Mouse (Mus musculus) hindbrain, embryonic 14.5 days (tissue): Measurements from ENCODE around the gene Reck. TPM values are rescaled to one million over a fixed set of nuclear protein-coding genes. Genes with fewer than 3 reads are reported as not detected.

Experiments used
- ATAC-seq: fragments of 200-750 bp; cut with Nextera tagmentation; 2 replicates; pipeline ENCODE4 v1.8.0; 2017; ENCODE audit warnings: moderate number of reproducible peaks, mild to moderate bottlenecking, moderate TSS enrichment, moderate library complexity; ENCODE audit not compliant: low FRiP score
- DNase-seq: peaks from one replicate; pipeline ENCODE4 v3.0.0-alpha.2; 2015; ENCODE audit warnings: low spot score
- H3K27ac ChIP-seq: fragments of 300-500 bp; sonication (generic); 2 replicates; pipeline ENCODE4 v1.5.1; 2014; ENCODE audit warnings: mild to moderate bottlenecking, moderate library complexity
- H3K27me3 ChIP-seq: fragments of 300-500 bp; sonication (generic); 2 replicates; pipeline ENCODE4 v1.6.1; 2014; ENCODE audit warnings: mild to moderate bottlenecking, low read length, mixed read lengths; ENCODE audit not compliant: control insufficient read depth, insufficient read depth
- H3K36me3 ChIP-seq: fragments of 300-500 bp; sonication (generic); replicated peaks from 2 replicates; pipeline ENCODE4 v1.6.1; 2014; ENCODE audit not compliant: control insufficient read depth, insufficient read depth
- H3K4me1 ChIP-seq: fragments of 300-500 bp; sonication (generic); replicated peaks from 2 replicates; pipeline ENCODE4 v1.6.1; 2014; ENCODE audit warnings: antibody characterized with exemption, low read length, mixed read lengths; ENCODE audit not compliant: control insufficient read depth, insufficient read depth
- H3K4me2 ChIP-seq: fragments of 300-500 bp; sonication (generic); replicated peaks from 2 replicates; pipeline ENCODE4 v1.6.1; 2014; ENCODE audit warnings: mild to moderate bottlenecking, moderate library complexity
- H3K4me3 ChIP-seq: fragments of 300-500 bp; sonication (generic); replicated peaks from 2 replicates; pipeline ENCODE4 v1.5.1; 2014; ENCODE audit warnings: mild to moderate bottlenecking, low read length
- H3K9ac ChIP-seq: fragments of 300-500 bp; sonication (generic); 2 replicates; pipeline ENCODE4 v1.6.1; 2014
- H3K9me3 ChIP-seq: fragments of 300-500 bp; sonication (generic); 2 replicates; pipeline ENCODE4 v1.6.1; 2016; ENCODE audit warnings: low read length; ENCODE audit not compliant: control insufficient read depth
- WGBS: fragments of 180-500 bp; shearing (Covaris S2); extraction: QIAGEN DNeasy Blood & Tissue Kit; methylation state at CpG from one replicate; pipeline ENCODE4 v1.1.7; 2014; 5-methylcytosine and 5-hydroxymethylcytosine counted together
- polyA plus RNA-seq: library from polyadenylated mRNA; unstranded; fragments of >200 nt; fragmentation: Nextera tagmentation; extraction: Ambion mirVana; gene quantifications from 2 replicates; pipeline ENCODE4 v1.2.1, GENCODE M21; 2014

The Reck gene
- polyA plus RNA-seq, 1 experiment from 2014 or later = 7.3 TPM

DNA sequence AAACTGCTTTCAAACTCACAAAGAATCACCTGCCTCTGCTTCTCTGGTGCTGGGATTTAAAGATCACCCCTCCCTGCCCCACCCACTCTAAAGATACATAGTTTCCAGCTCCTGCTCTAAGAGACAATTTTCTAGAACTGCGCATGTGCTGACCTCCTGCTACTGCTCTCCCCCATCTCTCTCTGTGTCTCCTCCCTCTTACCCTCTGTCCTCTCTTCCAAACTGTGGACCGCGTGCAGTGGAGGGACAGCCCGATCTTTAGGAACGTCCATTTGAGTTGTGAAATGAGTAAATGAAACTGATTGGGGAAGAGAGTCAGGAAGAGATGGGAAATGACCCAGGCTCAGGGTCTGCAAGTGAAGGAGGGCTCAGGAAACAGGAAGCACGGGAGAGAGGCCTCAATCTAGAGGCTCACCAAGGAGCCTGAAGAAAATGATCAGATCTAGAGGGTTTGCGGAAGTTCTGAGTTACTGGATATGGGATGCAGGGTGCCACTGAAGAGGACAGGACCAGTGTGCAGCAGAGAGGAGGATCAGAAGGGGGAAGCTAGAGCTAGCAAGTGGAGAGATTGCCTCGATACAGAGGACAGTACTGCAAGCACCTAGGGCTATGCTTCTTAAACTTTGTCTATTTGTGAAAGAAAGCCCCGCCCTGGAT, 84.3 kb downstream of the Reck start:
- H3K36me3 ChIP-seq = no peaks in the 10 kb centered on the region
- ATAC-seq = no peak
- no peak overlapping the region for H3K4me3 ChIP-seq
- H3K27ac ChIP-seq = no peak overlapping the region
- no peak overlapping the region for H3K9ac ChIP-seq
- DNase-seq = no peak
- WGBS = 72% methylated on average over 9 of the region's 9 CpGs
- peak overlapping the region; percentile 91 for H3K4me2 ChIP-seq
- H3K27me3 ChIP-seq = no peaks in the 10 kb centered on the region
- H3K4me1 ChIP-seq = peaks cover 13% of the 10 kb centered on the region
- H3K9me3 ChIP-seq = no peaks in the 10 kb centered on the region

DNA sequence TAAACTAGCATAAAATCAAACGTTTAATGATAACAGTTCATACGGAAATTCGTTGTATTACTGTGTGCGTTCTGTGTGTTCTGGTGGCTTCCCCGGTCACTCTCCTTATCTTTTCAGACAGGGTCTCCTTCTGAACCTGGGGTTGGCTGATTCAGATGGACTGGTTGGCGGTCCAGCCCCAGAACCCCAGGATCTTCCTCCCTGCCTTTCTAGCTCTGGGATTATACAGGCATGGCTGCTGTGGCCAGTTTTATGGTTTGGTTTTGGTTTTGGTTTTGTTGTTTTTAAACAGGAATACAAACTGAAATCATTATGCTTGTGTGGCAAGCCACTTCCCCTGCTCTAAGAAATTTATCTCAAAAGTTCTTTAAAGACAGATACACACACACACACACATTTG, 84.9 kb downstream of the Reck start:
- Histone ChIP-seq H3K27me3 (no peaks in the 10 kb centered on the region), H3K36me3 (no peaks in the 10 kb centered on the region), H3K4me2 (0 out of 2 replicates have a peak overlapping the region, but pooled peaks have one; percentile 91), H3K9me3 (no peaks in the 10 kb centered on the region), H3K9ac (no peak overlapping the region), H3K4me3 (no peak overlapping the region), H3K4me1 (peaks cover 13% of the 10 kb centered on the region), H3K27ac (no peak overlapping the region)
- WGBS = 93% methylated on average over 6 of the region's 6 CpGs
- no peak for DNase-seq
- ATAC-seq = no peak

DNA sequence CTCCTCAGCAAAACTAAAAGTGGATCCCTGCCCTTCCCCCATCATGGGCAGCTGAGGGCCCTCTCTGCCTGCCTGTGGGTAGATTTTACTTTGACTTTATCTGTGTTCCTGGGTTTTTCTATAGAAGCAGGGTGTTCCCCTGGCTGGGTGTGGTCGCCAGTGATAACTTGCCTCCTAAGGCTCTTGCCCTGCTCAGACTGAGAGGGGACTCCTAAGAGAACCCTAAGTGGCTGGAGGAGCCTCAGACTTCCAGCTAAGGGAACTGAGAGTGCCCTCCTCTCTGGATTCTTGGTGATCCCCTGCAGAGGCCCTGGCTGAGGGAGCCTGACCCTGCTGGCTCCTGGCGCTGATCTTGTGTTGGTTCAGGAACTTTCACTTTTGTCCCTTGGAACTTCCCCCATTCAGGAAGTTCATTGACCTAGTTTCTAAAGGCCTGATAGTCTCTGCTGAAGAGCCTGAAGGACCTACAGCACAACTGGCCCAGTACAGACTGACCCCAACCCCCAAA, 89.0 kb downstream of the Reck start:
- ATAC-seq = no peak
- Histone ChIP-seq H3K4me3 (no peak overlapping the region), H3K9ac (no peak overlapping the region), H3K9me3 (no peaks in the 10 kb centered on the region), H3K27me3 (no peaks in the 10 kb centered on the region; the same call in 1 of the 2 replicates), H3K4me2 (no peak overlapping the region), H3K36me3 (no peaks in the 10 kb centered on the region), H3K4me1 (peaks cover 16% of the 10 kb centered on the region; the same call in 1 of the 2 replicates), H3K27ac (no peak overlapping the region)
- WGBS = 43% methylated on average over 2 of the region's 2 CpGs
- DNase-seq = no peak

DNA sequence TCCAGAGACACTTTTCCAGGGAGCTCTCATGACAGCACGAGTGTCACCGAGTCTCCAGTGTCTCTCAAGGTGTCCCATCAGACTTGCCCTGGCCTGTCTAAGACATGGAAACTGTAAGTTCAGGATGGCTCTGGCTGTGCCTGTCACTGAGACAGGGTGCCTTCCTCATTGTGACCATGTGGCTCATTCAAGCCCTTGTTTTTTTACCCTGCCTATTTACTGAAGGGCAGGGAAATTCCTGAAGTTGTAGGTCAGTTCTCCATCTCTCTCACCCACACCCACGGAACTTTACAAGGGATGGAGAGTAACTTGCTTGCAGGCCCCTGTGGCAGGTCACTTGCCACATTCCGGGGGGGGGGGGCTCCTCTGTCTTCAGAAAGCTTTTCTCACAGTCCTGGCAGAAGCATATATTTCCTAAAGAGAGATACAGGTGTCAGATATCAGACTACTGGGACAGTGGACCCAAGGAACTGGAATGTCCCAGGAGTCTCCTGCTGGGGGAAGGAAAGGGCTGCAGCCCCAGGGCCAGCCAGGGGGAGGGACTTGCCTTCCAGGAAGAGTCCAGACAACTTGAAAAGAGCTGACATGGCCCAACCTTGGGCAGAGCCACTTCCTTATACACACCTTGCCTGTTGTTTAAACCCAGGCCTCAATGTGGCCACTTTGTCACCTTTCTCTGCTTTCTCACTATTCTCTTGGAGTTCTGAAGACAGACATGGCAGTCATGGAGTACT, 89.8 kb downstream of the Reck start:
- DNase-seq = no peak
- H3K9ac ChIP-seq = no peak overlapping the region
- no peak overlapping the region for H3K4me2 ChIP-seq
- peaks cover 20% of the 10 kb centered on the region; the same call in 1 of the 2 replicates for H3K4me1 ChIP-seq
- no peaks in the 10 kb centered on the region for H3K36me3 ChIP-seq
- H3K9me3 ChIP-seq = no peaks in the 10 kb centered on the region
- ATAC-seq = no peak
- H3K4me3 ChIP-seq = no peak overlapping the region
- no peak overlapping the region for H3K27ac ChIP-seq
- WGBS = 56% methylated on average over 4 of the region's 4 CpGs
- H3K27me3 ChIP-seq = no peaks in the 10 kb centered on the region; the same call in 1 of the 2 replicates

DNA sequence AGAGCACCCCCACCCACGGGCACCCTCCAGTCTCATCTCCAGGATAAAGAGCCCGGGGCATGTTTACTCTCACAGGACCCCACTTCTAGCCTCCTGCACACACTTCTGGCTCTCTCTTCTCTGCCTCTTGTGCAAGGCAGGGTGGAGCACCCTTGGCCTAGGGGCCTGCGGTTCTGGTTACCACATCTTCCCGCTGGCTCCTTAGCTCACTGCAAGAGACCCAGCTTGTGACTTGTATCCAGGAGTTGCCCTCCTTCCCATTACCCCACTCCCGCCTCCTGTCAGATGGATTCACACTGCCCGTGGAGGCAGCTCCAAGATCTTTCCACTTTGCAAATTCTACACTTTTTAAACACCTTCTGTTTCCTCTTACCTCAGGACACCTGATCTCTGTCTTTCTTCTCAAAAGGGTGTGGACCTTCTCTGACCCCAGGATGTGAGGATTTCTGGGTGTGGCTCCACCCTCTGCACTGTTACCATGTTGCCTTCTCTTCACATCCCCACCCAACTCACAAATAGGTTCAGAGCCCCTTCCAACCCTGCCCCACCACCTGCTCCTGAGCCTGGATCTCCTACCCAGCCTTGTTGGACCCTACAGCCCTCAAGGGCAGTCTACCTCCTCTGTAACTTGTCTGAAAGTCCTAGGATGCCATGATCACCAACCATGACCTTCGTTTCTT, 90.7 kb downstream of the Reck start:
- H3K9me3 ChIP-seq = no peaks in the 10 kb centered on the region
- no peaks in the 10 kb centered on the region; the same call in 1 of the 2 replicates for H3K27me3 ChIP-seq
- no peak overlapping the region for H3K9ac ChIP-seq
- no peak for ATAC-seq
- H3K4me3 ChIP-seq = no peak overlapping the region
- H3K4me1 ChIP-seq = peaks cover 20% of the 10 kb centered on the region; the same call in 1 of the 2 replicates
- peaks cover 6% of the 10 kb centered on the region; the same call in 1 of the 2 replicates for H3K36me3 ChIP-seq
- H3K4me2 ChIP-seq = no peak overlapping the region
- no peak for DNase-seq
- 86% methylated on average over 7 of the region's 7 CpGs for WGBS
- H3K27ac ChIP-seq = no peak overlapping the region

DNA sequence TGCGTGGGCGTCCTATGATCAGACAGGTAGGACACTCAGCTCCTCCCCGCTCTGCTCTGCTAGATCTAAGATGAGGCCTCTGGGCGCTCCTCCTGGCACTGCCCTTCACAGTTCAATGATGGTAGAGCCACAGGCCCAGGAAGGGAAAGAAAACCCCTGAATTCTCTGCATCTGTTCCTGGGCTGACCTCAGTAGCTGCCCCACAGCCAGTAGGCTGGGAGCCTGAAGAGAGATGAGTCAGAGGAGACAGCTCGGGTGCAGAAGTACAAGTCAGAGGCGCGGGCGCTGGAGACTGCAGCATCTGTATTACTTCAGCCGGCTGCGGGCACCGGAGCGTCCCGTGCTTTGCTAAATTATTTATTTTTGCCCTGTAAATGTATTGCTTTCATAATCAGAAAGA, 93.3 kb downstream of the Reck start:
- H3K36me3 ChIP-seq = peaks cover 7% of the 10 kb centered on the region; the same call in 1 of the 2 replicates
- H3K4me1 ChIP-seq = peaks cover 28% of the 10 kb centered on the region
- H3K4me2 ChIP-seq = no peak overlapping the region
- WGBS = 48% methylated on average over 13 of the region's 13 CpGs
- no peaks in the 10 kb centered on the region; the same call in 1 of the 2 replicates for H3K27me3 ChIP-seq
- H3K9ac ChIP-seq = no peak overlapping the region
- no peak overlapping the region for H3K4me3 ChIP-seq
- no peaks in the 10 kb centered on the region for H3K9me3 ChIP-seq
- no peak overlapping the region for H3K27ac ChIP-seq
- DNase-seq (no peak), ATAC-seq (no peak)

DNA sequence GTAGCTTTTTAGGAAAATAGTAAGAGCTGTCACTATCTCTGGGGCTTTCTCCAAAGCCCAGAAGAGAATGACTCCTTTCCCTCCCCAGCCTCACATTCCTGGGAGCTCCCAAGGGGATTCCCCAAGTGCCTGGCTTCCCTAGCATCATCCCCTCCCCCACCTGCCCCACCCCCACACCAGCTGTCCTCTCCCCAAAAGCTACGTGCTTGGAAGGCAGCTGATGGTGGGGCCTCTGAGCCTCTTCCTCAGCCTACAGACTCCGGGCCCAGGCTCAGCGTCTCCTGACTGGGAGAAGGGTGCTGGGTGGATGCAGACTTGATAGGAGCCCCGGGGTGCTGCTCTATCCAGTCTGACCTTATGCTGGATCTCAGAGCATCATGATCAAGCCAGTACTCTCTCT, 94.0 kb downstream of the Reck start:
- Histone ChIP-seq H3K4me2 (no peak overlapping the region), H3K27me3 (no peaks in the 10 kb centered on the region; the same call in 1 of the 2 replicates), H3K4me1 (peaks cover 28% of the 10 kb centered on the region), H3K9me3 (no peaks in the 10 kb centered on the region), H3K9ac (no peak overlapping the region), H3K27ac (no peak overlapping the region), H3K4me3 (no peak overlapping the region), H3K36me3 (peaks cover 7% of the 10 kb centered on the region; the same call in 1 of the 2 replicates)
- 16% methylated on average over 4 of the region's 4 CpGs for WGBS
- ATAC-seq (no peak), DNase-seq (no peak)

DNA sequence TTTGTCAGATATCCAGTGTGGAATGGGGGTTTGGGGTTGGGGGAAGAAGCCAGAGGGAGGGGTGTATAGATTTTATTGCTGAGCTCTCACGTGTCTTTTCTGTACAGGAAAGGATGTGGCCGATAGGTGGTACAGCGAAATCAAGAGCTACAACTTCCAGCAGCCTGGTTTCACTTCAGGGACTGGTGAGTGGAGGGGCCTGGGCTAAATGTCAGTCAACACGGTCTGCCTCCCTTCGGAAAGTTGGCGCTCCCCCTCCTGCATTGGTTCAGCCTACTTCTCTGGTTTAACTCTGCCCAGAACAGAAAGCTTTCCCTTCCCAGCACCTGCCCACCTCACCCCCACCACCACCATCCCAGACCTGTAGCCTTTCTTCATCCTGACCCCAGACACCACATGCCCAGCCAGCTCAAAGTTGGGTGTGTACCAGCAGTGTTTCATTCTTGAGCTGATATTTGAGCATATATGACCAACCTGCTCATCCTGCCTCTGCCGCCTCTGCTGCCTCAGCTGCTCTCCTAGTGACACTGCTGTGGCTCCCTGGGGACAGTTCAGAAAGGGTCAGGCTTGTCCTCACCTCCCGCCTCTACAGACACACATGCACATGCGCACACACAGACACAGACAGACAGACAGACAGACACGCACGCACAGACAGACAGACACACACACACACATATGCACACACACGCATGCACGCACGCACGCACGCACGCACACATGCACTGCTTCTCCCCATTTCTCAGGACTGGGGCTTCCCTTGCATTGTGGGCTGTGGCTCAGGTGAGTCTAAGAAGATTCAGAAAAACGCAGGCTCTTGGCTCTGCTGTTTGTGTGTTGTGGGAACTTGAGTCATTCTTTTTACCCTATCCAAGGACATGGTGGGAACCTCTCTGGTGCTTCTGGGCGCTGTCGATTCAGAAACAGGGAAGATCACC, 95.3 kb downstream of the Reck start:
- no peak overlapping the region for H3K9ac ChIP-seq
- H3K4me3 ChIP-seq = no peak overlapping the region
- peaks cover 28% of the 10 kb centered on the region for H3K4me1 ChIP-seq
- DNase-seq (no peak), ATAC-seq (no peak)
- no peak overlapping the region for H3K4me2 ChIP-seq
- peaks cover 7% of the 10 kb centered on the region for H3K36me3 ChIP-seq
- no peak overlapping the region for H3K27ac ChIP-seq
- 84% methylated on average over 20 of the region's 20 CpGs for WGBS
- no peaks in the 10 kb centered on the region for H3K9me3 ChIP-seq
- no peaks in the 10 kb centered on the region; the same call in 1 of the 2 replicates for H3K27me3 ChIP-seq
